In the genomic region with DNA sequence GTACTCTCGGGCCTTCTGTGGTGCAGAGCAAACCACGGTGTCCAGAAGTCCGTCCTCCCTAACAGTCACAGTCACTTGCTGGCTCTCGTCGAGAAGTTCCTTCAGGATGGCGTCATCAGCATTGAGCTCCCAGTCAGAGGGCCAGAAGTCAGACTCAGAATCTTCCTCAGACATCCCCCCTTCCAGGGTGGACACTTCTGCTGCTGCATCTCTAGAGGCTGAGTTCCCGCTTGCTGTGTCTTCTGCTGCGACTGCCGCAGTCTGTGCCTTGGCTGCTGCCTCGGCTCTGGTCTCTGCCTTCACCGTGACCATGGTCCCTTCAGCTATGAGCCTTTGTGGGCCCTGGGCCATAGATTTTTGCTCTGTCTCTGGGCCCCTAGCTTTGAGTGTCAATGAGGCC, we compare ENCODE assay signal across 20 mouse cellular contexts. TPM values are rescaled to one million over a fixed set of nuclear protein-coding genes. Genes with fewer than 3 reads are reported as not detected.
"Had no signal": no experiment of that assay in that cellular context is flagged by ENCODE, and none has a peak within 500 bp of the region (broad histone marks: within the 10 kb centered on the region; RNA-seq: fewer than 3 reads in every experiment).

No protein-coding gene starts in this region.

- H3K36me3 ChIP-seq: midbrain, embryonic 12.5 days; neural tube, embryonic 12.5 days had no signal

- H3K9me3 ChIP-seq: liver, embryonic 15.5 days; lung, embryonic 15.5 days; megakaryocyte, embryonic 14.5 days; midbrain, embryonic 12.5 days; neural tube, embryonic 12.5 days had no signal

- H3K27ac ChIP-seq: liver, embryonic 15.5 days; lung, embryonic 15.5 days; macrophage; midbrain, embryonic 12.5 days; neural tube, embryonic 12.5 days had no signal

- H3K9ac ChIP-seq: liver, embryonic 15.5 days; liver, postnatal 0 days; lung, embryonic 15.5 days; neural tube, embryonic 12.5 days had no signal

- H3K4me2 ChIP-seq: liver, embryonic 15.5 days; lung, embryonic 15.5 days; midbrain, embryonic 12.5 days; neural tube, embryonic 12.5 days had no signal

- ATAC-seq: liver, postnatal 0 days; lung, postnatal 0 days had no signal

- DNase-seq: liver, postnatal 0 days; lung, adult 2 months; lung, postnatal 14 days; lung, postnatal 36 days; midbrain, embryonic 14.5 days; right cerebral cortex, postnatal 14 days; spleen, adult 18-20 months; thymus, adult 18-20 months; thymus, postnatal 14 days; thymus, postnatal 36 days had no signal

- H3K4me3 ChIP-seq: liver, embryonic 15.5 days; lung, embryonic 15.5 days; megakaryocyte, embryonic 14.5 days; midbrain, embryonic 12.5 days; neural tube, embryonic 12.5 days had no signal

- H3K4me1 ChIP-seq: lung, embryonic 15.5 days; midbrain, embryonic 12.5 days; neural tube, embryonic 12.5 days had no signal

- H3K27me3 ChIP-seq: liver, embryonic 15.5 days; lung, embryonic 15.5 days; megakaryocyte, embryonic 14.5 days; midbrain, embryonic 12.5 days; neural tube, embryonic 12.5 days had no signal

RNA-seq across cellular contexts. Expression of gene Fndc11, which starts 14.9 kb away (rescaled TPM):
- polyA plus RNA-seq: macrophage; neural tube, embryonic 12.5 days; neural tube, embryonic 14.5 days had no signal

RNA-seq across cellular contexts. Expression of gene Srms, which starts 21.7 kb away (rescaled TPM):
- polyA plus RNA-seq: macrophage; stomach, embryonic 14.5 days had no signal

RNA-seq across cellular contexts. Expression of gene Ptk6, which starts 32.1 kb away (rescaled TPM):
- polyA plus RNA-seq: macrophage; midbrain, embryonic 12.5 days; midbrain, embryonic 14.5 days; midbrain, postnatal 0 days; neural tube, embryonic 12.5 days; neural tube, embryonic 14.5 days; stomach, embryonic 14.5 days had no signal
